Mouse (Mus musculus) stomach, embryonic 16.5 days (tissue): ENCODE data around the gene Secisbp2. TPM values are rescaled to one million over a fixed set of nuclear protein-coding genes. Genes with fewer than 3 reads are reported as not detected.

Source experiments
- ATAC-seq: fragments of 200-750 bp; cut with Nextera tagmentation; 2 replicates; pipeline ENCODE4 v1.8.0; 2017; ENCODE audit warnings: moderate number of reproducible peaks, moderate TSS enrichment; ENCODE audit not compliant: insufficient read depth, low FRiP score
- H3K27ac ChIP-seq: fragments of 300-500 bp; sonication (generic); 2 replicates; pipeline ENCODE4 v1.5.1; 2014; ENCODE audit warnings: low read length
- H3K27me3 ChIP-seq: fragments of 300-500 bp; sonication (generic); 2 replicates; pipeline ENCODE4 v1.6.1; 2014; ENCODE audit warnings: low read length, control low read depth, mixed read lengths; ENCODE audit not compliant: control insufficient read depth, insufficient read depth
- H3K36me3 ChIP-seq: fragments of 300-500 bp; sonication (generic); 2 replicates; pipeline ENCODE4 v1.6.1; 2014; ENCODE audit warnings: low read length; ENCODE audit not compliant: control insufficient read depth, insufficient read depth
- H3K4me1 ChIP-seq: fragments of 300-500 bp; sonication (generic); 2 replicates; pipeline ENCODE4 v1.6.1; 2014; ENCODE audit warnings: low read length, control low read depth, mixed read lengths; ENCODE audit not compliant: control insufficient read depth, insufficient read depth
- H3K4me2 ChIP-seq: fragments of 300-500 bp; sonication (generic); 2 replicates; pipeline ENCODE4 v1.6.1; 2014; ENCODE audit warnings: low read depth, low read length, mixed read lengths
- H3K4me3 ChIP-seq: fragments of 300-500 bp; sonication (generic); replicated peaks from 2 replicates; pipeline ENCODE4 v1.5.1; 2014; ENCODE audit warnings: mild to moderate bottlenecking, low read length
- H3K9ac ChIP-seq: fragments of 300-500 bp; sonication (generic); 2 replicates; pipeline ENCODE4 v1.6.1; 2014; ENCODE audit warnings: low read length
- H3K9me3 ChIP-seq: fragments of 300-500 bp; sonication (generic); replicated peaks from 2 replicates; pipeline ENCODE4 v1.6.1; 2016; ENCODE audit warnings: low read length, control low read depth; ENCODE audit not compliant: control insufficient read depth
- WGBS: fragments of 180-500 bp; shearing (Covaris S2); extraction: QIAGEN DNeasy Blood & Tissue Kit; methylation state at CpG from one replicate; pipeline ENCODE4 v1.1.7; 2014; 5-methylcytosine and 5-hydroxymethylcytosine counted together
- polyA plus RNA-seq: library from polyadenylated mRNA; unstranded; fragments of >200 nt; fragmentation: Nextera tagmentation; extraction: Ambion mirVana; gene quantifications from 2 replicates; pipeline ENCODE4 v1.2.1, GENCODE M21; 2015

Secisbp2 gene
- polyA plus RNA-seq, 1 experiment from 2014 or later: 22.6 TPM

- no peak overlapping the region for H3K4me3 ChIP-seq
- no peaks in the 10 kb centered on the region for H3K9me3 ChIP-seq
- H3K4me2 ChIP-seq: no peak overlapping the region
- no peak overlapping the region for H3K27ac ChIP-seq
- H3K4me1 ChIP-seq: peaks cover 16% of the 10 kb centered on the region
- no peaks in the 10 kb centered on the region for H3K36me3 ChIP-seq
- no peak overlapping the region for H3K9ac ChIP-seq
- 89% methylated on average over 7 of the region's 7 CpGs for WGBS
- no peaks in the 10 kb centered on the region for H3K27me3 ChIP-seq
- ATAC-seq: no peak
These were observed 80.0 kb downstream of the Secisbp2 start for GRCm38 (mm10) chr13:51731474-51731873.

DNA sequence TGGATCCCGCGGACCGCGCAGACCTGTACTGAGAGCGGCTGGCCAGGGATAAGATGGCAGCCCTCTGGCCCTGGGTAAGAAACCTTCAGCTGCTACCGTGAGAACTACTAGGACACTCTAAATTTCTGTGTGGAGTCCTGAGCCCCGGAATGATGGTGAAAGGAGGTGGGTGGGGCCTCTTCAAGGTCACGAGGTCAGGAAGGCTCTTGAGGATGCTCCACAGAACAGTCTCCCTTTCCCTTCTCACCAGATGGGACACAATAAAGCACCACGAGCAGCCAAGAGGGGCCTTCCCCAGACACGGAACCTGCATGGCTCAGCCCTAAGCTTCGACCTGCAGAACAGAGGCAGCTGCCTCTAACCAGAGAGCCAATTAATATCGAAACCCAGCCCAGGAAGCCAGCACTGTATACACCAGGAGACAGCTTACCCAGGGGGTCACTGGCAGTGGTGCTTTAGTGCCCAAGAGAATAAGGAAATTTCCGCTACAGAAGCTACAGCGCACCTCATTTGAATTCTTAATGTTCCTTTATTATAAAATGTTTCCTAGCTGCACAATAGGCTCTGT lies 80.7 kb downstream of the Secisbp2 start:
- ATAC-seq: no peak
- Histone ChIP-seq H3K9ac (no peak overlapping the region), H3K9me3 (no peaks in the 10 kb centered on the region), H3K27me3 (no peaks in the 10 kb centered on the region), H3K4me2 (no peak overlapping the region), H3K27ac (no peak overlapping the region), H3K4me3 (no peak overlapping the region), H3K4me1 (peaks cover 18% of the 10 kb centered on the region), H3K36me3 (no peaks in the 10 kb centered on the region)
- WGBS: 78% methylated on average over 14 of the region's 14 CpGs

Other genes starting within 250 kb of the Secisbp2 start
- gene S1pr3, start 243.1 kb upstream of the Secisbp2 start, polyA plus RNA-seq: 36.8 and 37.0 TPM in 2 replicates
- gene Shc3, start 82.3 kb upstream of the Secisbp2 start, polyA plus RNA-seq: 0.14 and 0.31 TPM in 2 replicates
- 262 and 274 TPM in 2 replicates for gene Cks2, start 6.5 kb upstream of the Secisbp2 start, polyA plus RNA-seq
- gene Sema4d, start 142.1 kb downstream of the Secisbp2 start, polyA plus RNA-seq: 11.5 and 14.1 TPM in 2 replicates
- gene Gadd45g, start 195.0 kb downstream of the Secisbp2 start, polyA plus RNA-seq: 41.4 and 44.0 TPM in 2 replicates